In the genomic region with DNA sequence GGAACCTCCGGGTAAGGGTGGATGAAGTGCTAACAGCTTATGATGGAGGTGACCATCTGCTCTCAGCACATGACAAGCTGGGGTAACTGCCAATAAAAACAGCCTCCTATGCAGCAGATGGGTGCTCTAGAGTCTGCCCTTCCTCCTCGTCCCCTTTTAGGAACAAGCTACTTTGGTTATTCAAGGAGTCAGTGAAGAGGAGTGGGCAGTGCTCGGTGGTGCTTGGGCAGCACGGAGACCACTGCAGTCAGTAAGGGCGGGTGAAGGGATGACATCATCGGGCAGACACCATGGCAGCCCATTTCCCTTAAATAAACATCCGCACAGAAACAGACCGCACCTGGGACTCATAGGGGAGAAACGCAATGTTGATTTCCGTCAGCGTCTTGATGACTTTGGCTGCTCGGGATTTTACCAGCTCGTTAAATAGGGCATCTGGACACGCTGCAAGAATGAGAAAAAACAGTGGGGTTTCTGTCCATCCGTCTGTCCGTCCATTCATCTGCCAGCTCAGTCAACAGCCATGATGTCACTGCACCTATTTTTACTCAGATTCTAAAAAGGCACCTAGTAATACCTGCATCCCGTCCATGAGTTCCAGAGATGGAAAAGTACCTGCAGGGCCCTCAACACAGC, we compare ENCODE assay signal across 9 mouse cellular contexts. TPM values are rescaled to one million over a fixed set of nuclear protein-coding genes. Genes with fewer than 3 reads are reported as not detected.
DNase-seq lines count a peak whose midpoint lies in the region; TF ChIP-seq lines count a peak whose summit lies in the region.
"Had no signal": no experiment of that assay in that cellular context is flagged by ENCODE, and none has a peak within 500 bp of the region (broad histone marks: within the 10 kb centered on the region; RNA-seq: fewer than 3 reads in every experiment).

No protein-coding gene starts in this region.

- H3K4me1 ChIP-seq in cortical plate, adult 2 months (ENCODE audit: control insufficient read depth, insufficient read depth, low read length): peaks cover 9% of the 10 kb centered on the region
- H3K4me1 ChIP-seq: neural tube, embryonic 12.5 days had no signal

- TF ChIP-seq CTCF in brain, embryonic 14.5 days (IDR thresholded peaks at IDR 0.05; ENCODE audit: borderline replicate concordance, extremely low read depth, insufficient read depth, insufficient read length): no peak
- no peak for TF ChIP-seq CTCF in cortical plate, adult 2 months (IDR thresholded peaks at IDR 0.05; ENCODE audit: extremely low read depth, insufficient read depth, low read length)

- H3K4me3 ChIP-seq in cortical plate, adult 2 months (ENCODE audit: insufficient read depth, low read length): no peak overlapping the region
- H3K4me3 ChIP-seq: neural tube, embryonic 12.5 days had no signal

- peak overlapping the region; percentile 26 for H3K27ac ChIP-seq in cortical plate, adult 2 months (ENCODE audit: insufficient read depth, low read length)
- H3K27ac ChIP-seq: neural tube, embryonic 12.5 days had no signal

- TF ChIP-seq POLR2A in brain, embryonic 14.5 days (IDR thresholded peaks at IDR 0.05; ENCODE audit: borderline replicate concordance, extremely low read depth, insufficient read depth, insufficient read length, poor library complexity, severe bottlenecking): no peak
- TF ChIP-seq POLR2A in cortical plate, adult 2 months (IDR thresholded peaks at IDR 0.05; ENCODE audit: extremely low read depth, insufficient read depth, low read length): 0 out of 2 replicates have a peak, but pooled peaks have one; percentile 13

- peak; percentile 90 for DNase-seq in brain, embryonic 14.5 days (ENCODE audit: low read depth)
- peak; percentile 79 to 82 for DNase-seq in layer of hippocampus, adult 8-10 months (ENCODE audit: low spot score in 2 of 2)
- peak; percentile 56 for DNase-seq in lung, postnatal 10 days
- no peak for DNase-seq in thymus, postnatal 0 days (ENCODE audit: low spot score)
- no peak for DNase-seq in heart, adult 8-10 months (ENCODE audit: low spot score)
- DNase-seq in kidney, postnatal 4 days: no peak
- DNase-seq in testis, postnatal 10 days (ENCODE audit: low spot score): no peak

RNA-seq across cellular contexts. Expression of a gene that starts 30.0 kb away (rescaled TPM):
- 170 and 238 TPM in 2 replicates for polyA plus RNA-seq in brain, embryonic 14.5 days (2012; rRNA removed)
- 709 and 713 TPM in 2 replicates for polyA plus RNA-seq in cortical plate, adult 2 months (2012; rRNA removed)
- 100 to 1,000 TPM; 583 to 634 (median 610) TPM for total RNA-seq in layer of hippocampus, adult 8-10 months (2022)
- polyA plus RNA-seq in thymus, postnatal 0 days (2015; fragmentation: Nextera tagmentation; extraction: Ambion mirVana): 6.0 and 7.0 TPM in 2 replicates
- 10 to 100 TPM in 3 of 4 experiments, 1 to 10 TPM in 1; 8.5 to 10.8 (median 10.5) TPM for total RNA-seq in heart, adult 8-10 months (2022)

RNA-seq across cellular contexts. Expression of a gene that starts 32.8 kb away (rescaled TPM):
- 0.71 and 0.86 TPM in 2 replicates for polyA plus RNA-seq in brain, embryonic 14.5 days (2012; rRNA removed)
- 0.11 and 0.35 TPM in 2 replicates for polyA plus RNA-seq in cortical plate, adult 2 months (2012; rRNA removed)
- total RNA-seq in layer of hippocampus, adult 8-10 months (2022): 1 to 10 TPM in 3 of 4 experiments, under 1 TPM in 1; 0.66 to 1.9 (median 1.2) TPM
- 4.4 and 4.7 TPM in 2 replicates for polyA plus RNA-seq in thymus, postnatal 0 days (2015; fragmentation: Nextera tagmentation; extraction: Ambion mirVana)
- total RNA-seq in heart, adult 8-10 months (2022): not detected

RNA-seq across cellular contexts. Expression of a gene that starts 41.5 kb away (rescaled TPM):
- polyA plus RNA-seq in brain, embryonic 14.5 days (2012; rRNA removed): 7.1 and 8.7 TPM in 2 replicates
- polyA plus RNA-seq in cortical plate, adult 2 months (2012; rRNA removed): 5.4 and 6.6 TPM in 2 replicates
- total RNA-seq in layer of hippocampus, adult 8-10 months (2022): 1 to 10 TPM; 4.5 to 7.0 (median 5.8) TPM
- 25.7 and 26.5 TPM in 2 replicates for polyA plus RNA-seq in thymus, postnatal 0 days (2015; fragmentation: Nextera tagmentation; extraction: Ambion mirVana)
- total RNA-seq in heart, adult 8-10 months (2022): 1 to 10 TPM; 2.7 to 4.0 (median 3.2) TPM

RNA-seq across cellular contexts. Expression of a gene that starts 41.6 kb away (rescaled TPM):
- 1.4 and 1.6 TPM in 2 replicates for polyA plus RNA-seq in brain, embryonic 14.5 days (2012; rRNA removed)
- polyA plus RNA-seq in cortical plate, adult 2 months (2012; rRNA removed): 1.8 and 2.2 TPM in 2 replicates
- 1 to 10 TPM in 2 of 4 experiments, under 1 TPM in 2; 0.52 to 1.6 (median 1.1) TPM for total RNA-seq in layer of hippocampus, adult 8-10 months (2022)
- polyA plus RNA-seq in thymus, postnatal 0 days (2015; fragmentation: Nextera tagmentation; extraction: Ambion mirVana): 0.69 and 0.95 TPM in 2 replicates
- under 1 TPM in 1 of 4 experiments, not detected in 3; 0.19 TPM for total RNA-seq in heart, adult 8-10 months (2022)

RNA-seq across cellular contexts. Expression of a gene that starts 58.9 kb away (rescaled TPM):
- polyA plus RNA-seq in brain, embryonic 14.5 days (2012; rRNA removed): 40.2 and 47.0 TPM in 2 replicates
- 27.1 and 29.0 TPM in 2 replicates for polyA plus RNA-seq in cortical plate, adult 2 months (2012; rRNA removed)
- 10 to 100 TPM; 21.8 to 39.3 (median 32.1) TPM for total RNA-seq in layer of hippocampus, adult 8-10 months (2022)
- polyA plus RNA-seq in thymus, postnatal 0 days (2015; fragmentation: Nextera tagmentation; extraction: Ambion mirVana): 10.9 and 12.4 TPM in 2 replicates
- 10 to 100 TPM; 19.1 to 26.8 (median 22.6) TPM for total RNA-seq in heart, adult 8-10 months (2022)

Comparison
In these comparisons a context has a peak if more than half of its experiments do, and no peak if none do; other contexts are left out.
1. DNase-seq: peak in brain, embryonic 14.5 days (single experiment), layer of hippocampus, adult 8-10 months (2 of 2) and lung, postnatal 10 days (single experiment); none in thymus, postnatal 0 days (single experiment), heart, adult 8-10 months (single experiment), kidney, postnatal 4 days (0 of 2) and testis, postnatal 10 days (single experiment).
2. RNA of a gene that starts 30.0 kb away (polyA plus RNA-seq): 709 to 713 TPM in cortical plate, adult 2 months and 170 to 238 TPM in brain, embryonic 14.5 days; 6.0 to 7.0 TPM in thymus, postnatal 0 days; every median in the first group is over 10 times any median in the second.